Mouse (Mus musculus) MEL (cell line): Measurements from ENCODE around the gene Xk. TPM values are rescaled to one million over a fixed set of nuclear protein-coding genes. Genes with fewer than 3 reads are reported as not detected.
A peak's percentile ranks its signal among the peaks of the same experiment; 100 is the strongest.

ENCODE experiments used
- DNase-seq: peaks from one replicate; pipeline ENCODE4 v3.0.0; 2011; ENCODE audit warnings: low read depth, low spot score
- H3K27ac ChIP-seq: 2 replicates; pipeline ENCODE4 v1.5.1; 2012; ENCODE audit warnings: low read depth, mild to moderate bottlenecking, control low read depth, low read length, moderate library complexity; ENCODE audit not compliant: control insufficient read depth
- H3K27me3 ChIP-seq, 2 experiments: fragments of 150-350 bp in 1 of 2; sonication (generic) in 1 of 2; 2 replicates each; pipeline ENCODE4 v1.6.1; 2012; ENCODE audit warnings: low read length in 2 of 2, mild to moderate bottlenecking in 2 of 2, improper control_type of control experiment in 1 of 2, moderate library complexity in 1 of 2; ENCODE audit not compliant: insufficient read depth in 2 of 2, control insufficient read depth in 1 of 2
- H3K36me3 ChIP-seq, 2 experiments: 2 replicates each; pipeline ENCODE4 v1.6.1; 2012 to 2014; ENCODE audit warnings: low read length in 2 of 2, improper control_type of control experiment in 1 of 2, inconsistent platforms in 1 of 2, mild to moderate bottlenecking in 1 of 2; ENCODE audit not compliant: insufficient read depth in 2 of 2, control insufficient read depth in 1 of 2
- H3K4me1 ChIP-seq, 2 experiments: fragments of 150-350 bp in 1 of 2; sonication (generic) in 1 of 2; 2 replicates each; pipeline ENCODE4 v1.6.1; 2012; ENCODE audit warnings: low read length in 2 of 2, improper control_type of control experiment in 1 of 2, mild to moderate bottlenecking in 1 of 2; ENCODE audit not compliant: insufficient read depth in 2 of 2, control insufficient read depth in 1 of 2
- H3K4me3 ChIP-seq, 2 experiments: fragments of 150-350 bp in 1 of 2; sonication (generic) in 1 of 2; 2 replicates each; pipeline ENCODE4 v1.5.1; 2012; ENCODE audit warnings: low read depth in 2 of 2, low read length in 2 of 2, mild to moderate bottlenecking in 2 of 2, moderate library complexity in 2 of 2, control low read depth in 1 of 2, improper control_type of control experiment in 1 of 2; ENCODE audit not compliant: control insufficient read depth in 1 of 2, insufficient read depth in 1 of 2
- H3K79me2 ChIP-seq: 2 replicates; pipeline ENCODE4 v1.6.1; 2012; ENCODE audit warnings: mild to moderate bottlenecking, low read length, moderate library complexity; ENCODE audit not compliant: control insufficient read depth, poor library complexity, insufficient read depth
- H3K9ac ChIP-seq: 2 replicates; pipeline ENCODE4 v1.6.1; 2012; ENCODE audit warnings: low read depth, mild to moderate bottlenecking, control low read depth, low read length, moderate library complexity; ENCODE audit not compliant: control insufficient read depth, poor library complexity, severe bottlenecking
- H3K9me3 ChIP-seq: fragments of 150-350 bp; sonication (generic); replicated peaks from 2 replicates; pipeline ENCODE4 v1.6.1; 2012; ENCODE audit warnings: mild to moderate bottlenecking, low read length, improper control_type of control experiment, moderate library complexity; ENCODE audit not compliant: insufficient read depth
- CHD1 ChIP-seq: IDR thresholded peaks from 2 replicates; pipeline ENCODE4 v1.6.1; 2012; ENCODE audit warnings: low read depth, mild to moderate bottlenecking, inconsistent platforms, low read length, improper control_type of control experiment
- CHD2 ChIP-seq: IDR thresholded peaks from 2 replicates; pipeline ENCODE4 v1.6.1; 2011; ENCODE audit warnings: low read length, improper control_type of control experiment
- CTCF ChIP-seq, 3 experiments: IDR thresholded peaks in 2 of 3; conservative IDR thresholded peaks in 1 of 3; 2 replicates each; pipeline ENCODE4 v1.5.1; 2011 to 2012; ENCODE audit warnings: low read length in 3 of 3, low read depth in 2 of 3, mild to moderate bottlenecking in 2 of 3, improper control_type of control experiment in 1 of 3, inconsistent platforms in 1 of 3, mixed read lengths in 1 of 3, moderate library complexity in 1 of 3; ENCODE audit not compliant: control insufficient read depth in 1 of 3, insufficient read depth in 1 of 3, poor library complexity in 1 of 3, severe bottlenecking in 1 of 3
- E2F4 ChIP-seq: IDR thresholded peaks from 2 replicates; pipeline ENCODE4 v1.6.1; 2011; ENCODE audit warnings: low read depth, low read length, improper control_type of control experiment, borderline replicate concordance
- ELF1 ChIP-seq: IDR thresholded peaks from 2 replicates; pipeline ENCODE4 v1.6.1; 2014; ENCODE audit warnings: low read depth, mild to moderate bottlenecking, inconsistent platforms, low read length, improper control_type of control experiment, moderate library complexity
- EP300 ChIP-seq, 2 experiments: IDR thresholded peaks; 2 replicates each; pipeline ENCODE4 v1.6.1; 2011; ENCODE audit warnings: improper control_type of control experiment in 2 of 2, low read length in 2 of 2, low read depth in 1 of 2, mild to moderate bottlenecking in 1 of 2
- ETS1 ChIP-seq: IDR thresholded peaks from 2 replicates; pipeline ENCODE4 v1.6.1; 2012; ENCODE audit warnings: low read depth, mild to moderate bottlenecking, inconsistent platforms, low read length, improper control_type of control experiment, moderate library complexity
- GABPA ChIP-seq: IDR thresholded peaks from 2 replicates; pipeline ENCODE4 v1.6.1; 2012; ENCODE audit warnings: low read depth, mild to moderate bottlenecking, inconsistent platforms, low read length, improper control_type of control experiment, moderate library complexity
- GATA1 ChIP-seq: IDR thresholded peaks from 2 replicates; pipeline ENCODE4 v1.6.1; 2011; ENCODE audit warnings: low read depth, low read length, improper control_type of control experiment
- JUND ChIP-seq: IDR thresholded peaks from 2 replicates; pipeline ENCODE4 v1.6.1; 2011; ENCODE audit warnings: low read depth, mild to moderate bottlenecking, improper control_type of control experiment, low read length
- KAT2A ChIP-seq: conservative IDR thresholded peaks from 2 replicates; pipeline ENCODE4 v1.6.1; 2012; ENCODE audit warnings: low read depth, low read length, improper control_type of control experiment, inconsistent platforms
- MAFK ChIP-seq: IDR thresholded peaks from 2 replicates; pipeline ENCODE4 v1.6.1; 2011; ENCODE audit warnings: low read depth, mild to moderate bottlenecking, low read length, improper control_type of control experiment, borderline replicate concordance
- MAX ChIP-seq: IDR thresholded peaks from 2 replicates; pipeline ENCODE4 v1.6.1; 2011; ENCODE audit warnings: low read length, improper control_type of control experiment
- MAZ ChIP-seq: IDR thresholded peaks from 2 replicates; pipeline ENCODE4 v1.6.1; 2012; ENCODE audit warnings: low read depth, mild to moderate bottlenecking, inconsistent platforms, low read length, improper control_type of control experiment
- MYB ChIP-seq: IDR thresholded peaks from 2 replicates; pipeline ENCODE4 v1.6.1; 2011; ENCODE audit warnings: mild to moderate bottlenecking, low read depth, low read length, improper control_type of control experiment
- MYC ChIP-seq: IDR thresholded peaks from 2 replicates; pipeline ENCODE4 v1.6.1; 2011; ENCODE audit warnings: low read depth, mild to moderate bottlenecking, low read length, improper control_type of control experiment, moderate library complexity
- NELFE ChIP-seq: IDR thresholded peaks from 2 replicates; pipeline ENCODE4 v1.6.1; 2011; ENCODE audit warnings: low read depth, low read length, improper control_type of control experiment
- NRF1 ChIP-seq: IDR thresholded peaks from 2 replicates; pipeline ENCODE4 v1.6.1; 2014; ENCODE audit warnings: low read depth, mild to moderate bottlenecking, inconsistent platforms, low read length, improper control_type of control experiment, moderate library complexity; ENCODE audit not compliant: poor library complexity, insufficient read depth, severe bottlenecking
- POLR2A ChIP-seq, 2 experiments: IDR thresholded peaks; 2 replicates each; pipeline ENCODE4 v1.6.1; 2011 to 2012; ENCODE audit warnings: low read length in 2 of 2, mild to moderate bottlenecking in 2 of 2, control low read depth in 1 of 2, improper control_type of control experiment in 1 of 2, low read depth in 1 of 2, moderate library complexity in 1 of 2; ENCODE audit not compliant: control insufficient read depth in 1 of 2, insufficient read depth in 1 of 2, poor library complexity in 1 of 2
- POLR2AphosphoS2 ChIP-seq: IDR thresholded peaks from 2 replicates; pipeline ENCODE4 v1.6.1; 2011; ENCODE audit warnings: low read length, improper control_type of control experiment
- POLR2AphosphoS5 ChIP-seq: IDR thresholded peaks from 2 replicates; pipeline ENCODE4 v1.6.1; 2012; ENCODE audit warnings: low read depth, borderline replicate concordance, mild to moderate bottlenecking, inconsistent platforms, low read length, moderate library complexity, mixed read lengths
- RAD21 ChIP-seq: IDR thresholded peaks from 2 replicates; pipeline ENCODE4 v1.6.1; 2011; ENCODE audit warnings: mild to moderate bottlenecking, low read depth, low read length, improper control_type of control experiment
- RCOR1 ChIP-seq: IDR thresholded peaks from 2 replicates; pipeline ENCODE4 v1.6.1; 2012; ENCODE audit warnings: low read depth, mild to moderate bottlenecking, inconsistent platforms, low read length, improper control_type of control experiment
- SIN3A ChIP-seq: IDR thresholded peaks from 2 replicates; pipeline ENCODE4 v1.6.1; 2012; ENCODE audit warnings: low read length, improper control_type of control experiment, inconsistent platforms
- SMC3 ChIP-seq: IDR thresholded peaks from 2 replicates; pipeline ENCODE4 v1.6.1; 2011; ENCODE audit warnings: low read depth, low read length, improper control_type of control experiment
- TAL1 ChIP-seq: IDR thresholded peaks from 2 replicates; pipeline ENCODE4 v1.6.1; 2012; ENCODE audit warnings: mild to moderate bottlenecking, inconsistent platforms, low read length, moderate library complexity, mixed read lengths
- TCF12 ChIP-seq: IDR thresholded peaks from 2 replicates; pipeline ENCODE4 v1.6.1; 2014; ENCODE audit warnings: low read depth, mild to moderate bottlenecking, inconsistent platforms, low read length, improper control_type of control experiment, moderate library complexity
- UBTF ChIP-seq: IDR thresholded peaks from 2 replicates; pipeline ENCODE4 v1.6.1; 2012; ENCODE audit warnings: low read depth, mild to moderate bottlenecking, inconsistent platforms, low read length, improper control_type of control experiment, moderate library complexity, borderline replicate concordance; ENCODE audit not compliant: insufficient read depth
- USF1 ChIP-seq: IDR thresholded peaks from 2 replicates; pipeline ENCODE4 v1.6.1; 2014; ENCODE audit warnings: low read depth, mild to moderate bottlenecking, inconsistent platforms, low read length, improper control_type of control experiment, moderate library complexity
- USF2 ChIP-seq, 2 experiments: IDR thresholded peaks; 2 replicates each; pipeline ENCODE4 v1.6.1; 2011 to 2012; ENCODE audit warnings: improper control_type of control experiment in 2 of 2, low read length in 2 of 2, borderline replicate concordance in 1 of 2, inconsistent platforms in 1 of 2, low read depth in 1 of 2, mild to moderate bottlenecking in 1 of 2; ENCODE audit not compliant: insufficient read depth in 1 of 2
- ZC3H11A ChIP-seq: IDR thresholded peaks from 2 replicates; pipeline ENCODE4 v1.6.1; 2012; ENCODE audit warnings: low read depth, mild to moderate bottlenecking, inconsistent platforms, low read length, improper control_type of control experiment
- ZKSCAN1 ChIP-seq: IDR thresholded peaks from 2 replicates; pipeline ENCODE4 v1.6.1; 2012; ENCODE audit warnings: low read depth, mild to moderate bottlenecking, inconsistent platforms, low read length, improper control_type of control experiment, moderate library complexity
- ZMIZ1 ChIP-seq: IDR thresholded peaks from 2 replicates; pipeline ENCODE4 v1.6.1; 2012; ENCODE audit warnings: low read depth, mild to moderate bottlenecking, inconsistent platforms, low read length, improper control_type of control experiment, moderate library complexity
- ZNF384 ChIP-seq: IDR thresholded peaks from 2 replicates; pipeline ENCODE4 v1.6.1; 2012; ENCODE audit warnings: low read depth, mild to moderate bottlenecking, inconsistent platforms, low read length, improper control_type of control experiment
- polyA plus RNA-seq, 2 experiments: library from polyadenylated mRNA; stranded (reverse) in 1 of 2; unstranded in 1 of 2; fragments of >175 nt in 1 of 2; fragments of >200 nt in 1 of 2; gene quantifications; 2 replicates each; pipeline versions ENCODE4 v1.2.1 to v1.2.4; 2012; ENCODE audit warnings: low replicate concordance in 2 of 2, low read depth in 1 of 2; ENCODE audit not compliant: insufficient read length in 2 of 2, insufficient read depth in 1 of 2, missing spikeins in 1 of 2
- total RNA-seq: library from RNA; depleted of rRNA; stranded (reverse); fragments of 300-350 nt; gene quantifications from 2 replicates; pipeline ENCODE4 v1.2.3, GENCODE M21; 2012; rRNA removed

Gene Xk
- total RNA-seq (10.7 and 11.1 TPM in 2 replicates), polyA plus RNA-seq (10 to 100 TPM in 1 of 2 experiments, not detected in 1; 36.6 TPM)

GRCm38 (mm10) chrX:9272460-9273361, at the start of gene Xk:
Gene Xk, plus strand, starts transcription at chrX:9272756.
- peak within 1 kb of the TSS; percentile 96 to 97 for H3K4me3 ChIP-seq
- no peaks in the 10 kb centered on the region for H3K27me3 ChIP-seq
- peaks cover 0 to 24% of the 10 kb centered on the region in 2 experiments; a peak in 3 of 4 replicates for H3K36me3 ChIP-seq
- peak within 1 kb of the TSS; percentile 85 for H3K27ac ChIP-seq
- no peaks in the 10 kb centered on the region for H3K9me3 ChIP-seq
- DNase-seq = peak; percentile 88
- H3K9ac ChIP-seq = peak within 1 kb of the TSS; percentile 92
- peaks cover 10 to 15% of the 10 kb centered on the region in 2 experiments; a peak in 3 of 4 replicates for H3K4me1 ChIP-seq
- peaks cover 37% of the 10 kb centered on the region for H3K79me2 ChIP-seq
- TF ChIP-seq UBTF = 0 out of 2 replicates have a peak, but pooled peaks have one; percentile 63
- TF ChIP-seq SIN3A = peak; percentile 88
- no peak for TF ChIP-seq GABPA
- 0 out of 2 replicates have a peak, but pooled peaks have one; percentile 37 for TF ChIP-seq E2F4
- peak; percentile 81; the same call in 1 of the 2 replicates for TF ChIP-seq MAZ
- no peak for TF ChIP-seq MYB
- TF ChIP-seq RCOR1 = no peak
- peak; percentile 56 to 87; a peak in 3 of 4 replicates for TF ChIP-seq POLR2A (IDR thresholded peaks at IDR 0.05; ENCODE audit: control insufficient read depth in 1 of 2, insufficient read depth in 1 of 2, low read depth in 1 of 2, low read length in 2 of 2, poor library complexity in 1 of 2)
- no peak for TF ChIP-seq TAL1
- TF ChIP-seq ZNF384 = no peak
- 0 out of 2 replicates have a peak, but pooled peaks have one; percentile 64 for TF ChIP-seq ZMIZ1
- TF ChIP-seq TCF12 = peak; percentile 33; the same call in 1 of the 2 replicates
- peak; percentile 78 for TF ChIP-seq MAX
- no peak for TF ChIP-seq MAFK
- no peak for TF ChIP-seq CHD2
- no peak; the same call in 1 of the 2 replicates for TF ChIP-seq SMC3
- TF ChIP-seq POLR2AphosphoS2 = no peak
- no peak for TF ChIP-seq ZC3H11A
- peak; percentile 5; the same call in 1 of the 2 replicates for TF ChIP-seq USF1
- peak; percentile 32 for TF ChIP-seq MYC
- TF ChIP-seq GATA1 = no peak
- peak; percentile 64; the same call in 1 of the 2 replicates for TF ChIP-seq NELFE
- TF ChIP-seq KAT2A = no peak; the same call in 1 of the 2 replicates
- TF ChIP-seq ELF1 = 0 out of 2 replicates have a peak, but pooled peaks have one; percentile 42
- no peak for TF ChIP-seq ETS1
- no peak for TF ChIP-seq ZKSCAN1
- TF ChIP-seq EP300 (IDR thresholded peaks at IDR 0.05; ENCODE audit: low read depth in 1 of 2, low read length in 2 of 2) = peak in 1 of 2 experiments; percentile 57; a peak in 2 of 4 replicates
- peak; percentile 79; the same call in 1 of the 2 replicates for TF ChIP-seq POLR2AphosphoS5
- TF ChIP-seq CHD1 = no peak
- no peak for TF ChIP-seq CTCF (IDR thresholded peaks at IDR 0.05 in 2 of 3, conservative IDR thresholded peaks at IDR 0.05 in 1 of 3; ENCODE audit: control insufficient read depth in 1 of 3, insufficient read depth in 1 of 3, low read depth in 2 of 3, low read length in 3 of 3, poor library complexity in 1 of 3, severe bottlenecking in 1 of 3)
- TF ChIP-seq USF2 (IDR thresholded peaks at IDR 0.05; ENCODE audit: borderline replicate concordance in 1 of 2, insufficient read depth in 1 of 2, low read depth in 1 of 2, low read length in 2 of 2) = no peak
- no peak for TF ChIP-seq RAD21
- TF ChIP-seq NRF1 = peak; percentile 79
- no peak for TF ChIP-seq JUND
